Mouse (Mus musculus) bone marrow macrophage, adult 2 months (primary cell): ENCODE measurements at regions not wholly inside any gene's neighbourhood (a gene's known extent, or its start where the extent isn't known, plus 50 kb on each side); places are given as distances from the start of the nearest gene placed in this dataset.

Experiments used
- H3K27ac ChIP-seq: 2 replicates; pipeline ENCODE4 v1.5.1; 2012; ENCODE audit warnings: low read depth, low read length; ENCODE audit not compliant: insufficient read depth
- H3K4me1 ChIP-seq: 2 replicates; pipeline ENCODE4 v1.6.1; 2012; ENCODE audit warnings: low read length; ENCODE audit not compliant: control insufficient read depth, insufficient read depth
- H3K4me3 ChIP-seq: 2 replicates; pipeline ENCODE4 v1.5.1; 2012; ENCODE audit warnings: mild to moderate bottlenecking, low read length, moderate library complexity; ENCODE audit not compliant: insufficient read depth
- CTCF ChIP-seq: IDR thresholded peaks from 2 replicates; pipeline ENCODE4 v1.5.1; 2012; ENCODE audit warnings: low read depth, mild to moderate bottlenecking, low read length, moderate library complexity
- POLR2A ChIP-seq: IDR thresholded peaks from 2 replicates; pipeline ENCODE4 v1.6.1; 2012; ENCODE audit warnings: mild to moderate bottlenecking, low read depth, low read length, borderline replicate concordance

DNA sequence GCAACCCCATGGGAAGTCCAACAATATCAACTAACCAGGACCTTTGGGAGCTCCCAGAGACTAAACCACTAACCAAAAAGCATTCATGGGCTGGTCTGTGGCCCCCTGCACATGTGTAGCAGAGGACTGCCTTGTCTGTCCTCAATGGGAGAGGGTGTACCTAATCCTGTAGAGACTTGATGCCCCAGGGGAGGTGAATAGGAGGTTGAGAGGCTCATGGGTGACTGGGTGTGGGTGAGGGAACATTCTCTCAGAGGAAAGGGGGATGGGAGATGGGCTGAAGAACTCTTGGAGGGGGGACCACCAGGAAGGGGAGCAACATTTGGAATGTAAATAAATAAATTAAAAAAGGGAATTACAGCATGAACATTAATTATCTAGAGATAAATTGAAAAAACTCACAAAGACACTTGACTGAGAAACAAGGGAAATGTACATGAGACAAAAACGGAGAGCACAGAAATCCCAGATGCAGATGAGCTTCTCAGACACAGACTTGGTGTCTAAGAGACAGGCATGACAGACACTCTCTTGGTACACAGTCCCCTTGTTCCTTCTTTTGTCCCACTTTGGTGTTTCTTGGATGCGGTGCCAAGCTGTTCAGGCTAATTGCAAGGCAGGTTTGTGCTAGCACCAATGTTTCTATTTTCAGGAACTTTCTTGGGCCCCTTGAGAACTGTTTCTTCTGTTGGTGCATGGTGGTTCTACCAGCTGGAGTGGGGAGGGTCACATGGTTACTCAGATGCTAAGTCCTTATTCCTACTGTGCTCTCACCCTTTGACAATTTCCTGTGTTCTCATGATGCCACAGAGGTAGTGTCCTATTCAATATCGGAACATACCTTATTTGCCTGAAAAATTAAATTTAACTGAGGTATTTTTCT lies 85.0 kb upstream of the Pfn2 start:
- no peak overlapping the region for H3K27ac ChIP-seq
- TF ChIP-seq CTCF (no peak), POLR2A (no peak)
- no peak overlapping the region for H3K4me3 ChIP-seq
- peaks cover 3% of the 10 kb centered on the region; the same call in 1 of the 2 replicates for H3K4me1 ChIP-seq

DNA sequence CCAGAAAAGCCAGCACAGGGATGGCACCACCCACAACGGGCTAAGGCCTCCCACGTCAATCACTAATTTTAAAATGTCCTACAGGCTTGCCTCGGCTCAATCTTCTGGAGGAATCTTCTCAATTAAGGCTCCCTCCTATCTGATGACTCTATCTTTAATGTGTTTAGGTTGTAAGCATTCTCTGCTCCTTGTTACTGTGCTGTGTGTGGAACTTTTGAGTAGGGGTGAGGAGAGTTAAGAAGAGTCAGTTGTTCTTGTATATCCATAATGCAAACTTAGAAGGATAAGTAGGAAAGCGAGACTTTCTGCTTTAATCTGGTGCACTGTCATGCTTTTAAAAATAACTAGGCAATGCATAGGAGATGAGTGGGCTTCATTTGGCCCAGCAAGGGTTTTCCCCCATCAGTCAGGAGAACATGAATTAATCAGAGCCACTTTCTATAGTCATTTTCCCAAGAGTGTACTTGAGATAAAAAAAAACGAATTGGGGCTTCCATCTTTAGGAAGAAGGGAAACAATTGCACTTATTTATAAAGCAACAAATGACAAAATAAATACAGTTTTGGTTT lies 87.2 kb upstream of the Pfn2 start:
- Histone ChIP-seq H3K4me1 (no peaks in the 10 kb centered on the region), H3K4me3 (no peak overlapping the region), H3K27ac (no peak overlapping the region)
- TF ChIP-seq POLR2A = no peak
- TF ChIP-seq CTCF = no peak

DNA sequence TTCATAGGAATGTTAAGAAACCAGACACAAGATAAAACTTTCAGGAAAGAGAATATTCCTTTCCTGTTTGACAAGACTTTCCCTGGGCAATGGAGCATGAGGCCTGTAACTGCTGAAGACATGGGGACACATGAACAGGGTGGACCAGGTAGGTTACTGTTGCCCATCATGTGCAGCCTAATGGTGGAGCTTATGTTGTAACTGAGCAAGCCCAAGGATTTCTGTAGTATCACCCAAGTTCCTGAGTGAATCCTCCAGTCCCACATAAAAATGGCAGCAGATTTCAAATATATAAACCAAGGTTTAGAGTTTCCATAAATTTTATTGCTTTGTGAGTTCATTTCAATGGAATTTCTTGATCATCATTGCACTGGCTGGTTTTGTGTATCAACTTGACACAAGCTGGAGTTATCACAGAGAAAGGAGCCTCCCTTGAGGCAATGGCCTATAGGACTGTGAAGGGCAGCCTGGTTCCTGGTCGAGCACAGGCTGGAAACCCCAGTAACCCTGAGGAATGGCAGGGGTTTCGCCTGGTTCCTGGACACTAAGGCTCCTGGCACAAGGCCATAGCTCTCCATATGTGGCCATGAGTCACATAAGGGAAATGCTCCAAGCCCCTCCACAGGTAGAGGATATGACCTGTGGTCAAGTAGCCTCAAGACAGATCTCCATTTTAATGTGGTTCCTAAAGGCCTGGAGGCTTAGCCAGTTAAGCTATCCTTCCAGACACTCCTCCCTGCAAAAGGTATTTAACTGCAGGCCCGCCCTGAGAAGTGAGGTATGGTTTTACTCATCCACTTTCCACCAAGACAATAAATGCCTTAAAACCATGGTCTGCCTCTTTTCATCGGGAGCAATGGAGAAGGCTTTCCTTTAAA lies 92.9 kb upstream of the Pfn2 start:
- no peaks in the 10 kb centered on the region for H3K4me1 ChIP-seq
- no peak overlapping the region for H3K4me3 ChIP-seq
- TF ChIP-seq CTCF (no peak), POLR2A (no peak)
- H3K27ac ChIP-seq = no peak overlapping the region

DNA sequence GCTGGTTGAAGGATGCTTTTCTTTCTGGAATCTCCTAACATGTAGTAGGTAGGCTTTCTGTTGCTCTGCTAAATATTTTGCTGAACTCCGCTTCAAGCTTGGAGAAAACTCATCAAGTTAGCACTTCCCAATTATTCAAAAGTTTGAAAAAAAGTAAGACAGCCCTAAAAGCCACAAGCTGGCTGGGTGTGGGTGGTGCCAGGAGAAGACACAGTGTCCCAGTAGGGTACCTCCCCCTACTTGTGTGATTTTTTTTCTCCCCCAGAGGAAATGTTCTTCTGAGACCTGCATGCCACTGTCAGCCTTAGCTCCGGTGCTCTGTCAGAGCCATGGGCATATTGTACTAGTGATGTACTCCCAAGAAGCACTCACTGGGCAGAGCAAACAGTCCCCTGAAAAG lies 96.8 kb upstream of the Pfn2 start:
- H3K4me3 ChIP-seq = no peak overlapping the region

DNA sequence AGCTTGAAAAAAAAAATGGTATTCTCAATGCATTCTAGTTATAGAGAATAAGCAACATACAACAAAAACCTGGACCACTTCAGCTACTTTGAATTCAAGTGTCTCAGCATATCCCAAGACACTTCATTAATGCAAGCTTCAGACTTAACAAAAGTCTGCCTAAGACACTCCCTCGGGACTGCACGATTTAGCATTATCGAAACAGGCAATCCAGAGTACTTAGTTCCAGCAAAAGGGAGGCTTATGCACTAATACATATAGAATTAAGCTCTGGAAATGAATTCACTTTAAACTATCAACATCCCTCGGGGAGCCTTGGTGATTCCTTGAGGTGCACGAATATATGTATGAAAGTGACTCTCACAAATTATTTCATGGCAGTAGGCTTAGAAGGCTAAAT lies 97.9 kb upstream of the Pfn2 start:
- TF ChIP-seq CTCF (no peak), POLR2A (no peak)

More for the DNA sequence above, 96.8 kb upstream of the Pfn2 start:
- Histone ChIP-seq H3K4me1 (no peaks in the 10 kb centered on the region), H3K27ac (no peak overlapping the region)
- no peak for TF ChIP-seq POLR2A
- TF ChIP-seq CTCF = no peak

DNA sequence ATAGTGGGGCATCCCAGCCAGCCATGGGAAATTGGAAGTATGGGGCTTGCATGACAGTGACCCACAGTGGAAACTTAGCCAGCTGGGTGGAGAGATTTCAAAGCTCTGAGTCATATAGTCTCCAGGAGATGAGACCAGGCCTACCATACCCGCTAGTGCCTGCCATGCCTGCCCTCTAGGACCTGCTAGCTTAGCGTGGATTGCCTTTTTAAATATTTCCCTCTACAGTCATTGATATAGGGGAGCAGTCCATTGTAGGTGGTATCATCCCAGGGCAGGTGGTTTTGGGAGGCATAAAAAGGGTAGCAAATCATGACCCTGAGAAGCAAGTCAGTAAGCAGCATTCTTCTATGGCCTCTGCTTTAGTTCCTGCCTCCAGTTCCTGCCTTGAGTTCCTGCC lies 99.5 kb upstream of the Pfn2 start:
- TF ChIP-seq POLR2A (no peak), CTCF (no peak)
- Histone ChIP-seq H3K27ac (no peak overlapping the region), H3K4me3 (no peak overlapping the region), H3K4me1 (no peaks in the 10 kb centered on the region)

More for the DNA sequence above, 97.9 kb upstream of the Pfn2 start:
- no peak overlapping the region for H3K4me3 ChIP-seq
- H3K4me1 ChIP-seq = no peaks in the 10 kb centered on the region
- no peak overlapping the region for H3K27ac ChIP-seq

DNA sequence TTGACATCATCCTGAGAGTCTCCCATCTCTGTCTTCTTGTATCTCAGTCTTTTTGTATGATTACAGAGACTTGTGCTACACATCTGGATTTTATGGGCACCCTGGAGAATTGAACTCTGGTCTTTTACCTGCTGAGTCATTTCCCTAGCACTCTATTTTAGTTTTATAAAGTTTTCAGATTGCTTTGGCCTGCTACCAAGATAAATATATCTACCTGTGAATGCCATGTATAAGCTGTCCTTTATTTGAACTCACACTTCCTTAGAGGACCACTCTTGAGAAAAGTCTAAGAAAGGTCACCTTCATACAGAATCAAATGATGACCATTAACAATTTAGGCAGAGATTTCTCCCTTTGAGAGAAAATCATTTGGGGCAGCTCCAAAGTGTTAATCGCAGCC lies 100.8 kb upstream of the Pfn2 start:
- TF ChIP-seq CTCF (no peak), POLR2A (no peak)

DNA sequence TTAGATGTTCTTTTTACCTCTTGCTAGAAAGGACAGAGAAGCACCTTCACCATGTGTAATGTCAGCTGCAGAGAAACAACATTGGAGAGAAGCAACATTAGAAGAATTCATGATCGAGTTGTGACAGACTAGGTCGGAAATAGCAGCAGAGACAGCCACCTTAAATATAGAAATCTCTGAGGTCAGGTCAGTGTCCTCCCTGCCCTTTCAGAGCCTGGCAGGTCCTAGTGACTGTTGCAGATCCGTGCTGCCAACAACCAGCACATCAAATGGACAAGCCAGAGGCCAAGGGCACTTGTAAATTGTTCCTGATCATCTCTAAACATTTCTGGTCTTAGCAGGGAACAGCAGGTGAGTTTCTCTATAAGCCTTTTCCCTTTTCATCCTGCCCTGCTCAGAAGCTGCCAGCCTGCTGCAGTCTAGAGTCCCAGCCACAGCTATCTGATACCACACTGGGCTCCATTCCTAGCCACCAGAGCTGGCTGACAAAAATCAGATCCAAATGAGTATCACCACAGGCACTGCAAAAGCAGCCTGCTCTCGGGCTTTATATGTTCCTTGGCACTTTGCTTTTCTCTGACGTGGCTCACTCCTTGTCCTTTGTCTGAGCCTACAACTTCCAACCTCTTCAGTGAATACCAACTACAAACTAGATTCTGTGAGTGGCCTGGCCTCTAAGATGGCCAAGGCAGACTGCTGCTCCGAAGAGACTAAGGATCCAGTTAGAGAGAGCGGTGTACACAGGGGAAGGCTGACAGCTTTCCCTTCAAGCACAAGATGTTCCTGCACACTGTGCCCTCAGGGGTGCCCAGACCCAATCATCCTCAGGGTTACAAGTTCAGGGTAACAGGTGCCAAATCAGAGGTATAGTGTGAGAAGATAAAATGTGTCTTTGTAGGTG lies 102.8 kb upstream of the Pfn2 start:
- no peaks in the 10 kb centered on the region for H3K4me1 ChIP-seq
- TF ChIP-seq POLR2A (no peak), CTCF (no peak)
- no peak overlapping the region for H3K4me3 ChIP-seq
- no peak overlapping the region for H3K27ac ChIP-seq

More for the DNA sequence above, 100.8 kb upstream of the Pfn2 start:
- Histone ChIP-seq H3K4me1 (no peaks in the 10 kb centered on the region), H3K27ac (no peak overlapping the region), H3K4me3 (no peak overlapping the region)

DNA sequence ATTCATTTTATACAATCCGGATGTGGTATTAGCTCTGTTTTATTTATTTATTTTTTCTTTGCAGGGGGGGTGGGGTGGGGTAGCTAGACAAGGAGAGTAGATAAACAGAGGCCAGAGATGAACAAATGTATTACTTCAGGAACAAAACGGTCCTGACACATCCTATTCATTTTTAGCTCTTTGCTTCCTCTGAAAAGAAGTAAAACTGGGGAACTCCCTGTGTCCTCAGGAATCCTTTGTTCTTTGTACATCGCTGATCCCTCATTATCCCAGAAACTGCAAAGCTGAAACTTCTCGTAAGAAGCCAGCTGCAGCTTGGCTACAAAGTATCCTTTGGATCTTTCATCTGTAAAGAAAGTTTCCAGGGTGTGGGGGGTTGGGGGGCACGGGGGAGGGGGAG lies 103.6 kb upstream of the Pfn2 start:
- TF ChIP-seq POLR2A (no peak), CTCF (no peak)
- no peaks in the 10 kb centered on the region for H3K4me1 ChIP-seq

More for the DNA sequence above, 103.6 kb upstream of the Pfn2 start:
- no peak overlapping the region for H3K4me3 ChIP-seq
- no peak overlapping the region for H3K27ac ChIP-seq
